Mouse (Mus musculus): ENCODE results near the gene Txk. TPM values are rescaled to one million over a fixed set of nuclear protein-coding genes. Genes with fewer than 3 reads are reported as not detected.

Gene Txk
- total RNA-seq, 2 experiments from 2014 or later = 0.11 TPM; not detected in 1

GRCm38 (mm10) chr5:72755035-72755434 is 2.5 kb upstream of the Txk start:
- intact Hi-C loops (cut with DNase I) = no loop called here
- DNase-seq = no peak

- no peak for DNase-seq
- intact Hi-C loops (cut with DNase I) = no loop called here
Measured at GRCm38 (mm10) chr5:72751056-72751758, 1.4 kb downstream of the Txk start.

- intact Hi-C loops (cut with DNase I) = no loop called here
- no peak for DNase-seq
Measured at GRCm38 (mm10) chr5:72750226-72750625, 2.4 kb downstream of the Txk start.

- intact Hi-C loops (cut with DNase I) = no loop called here
- DNase-seq = no peak
Measured at GRCm38 (mm10) chr5:72748659-72749265, 3.8 kb downstream of the Txk start.

GRCm38 (mm10) chr5:72747384-72747783 is 5.2 kb downstream of the Txk start:
- no peak for DNase-seq
- intact Hi-C loops (cut with DNase I) = no loop called here

GRCm38 (mm10) chr5:72746461-72746860 is 6.1 kb downstream of the Txk start:
- DNase-seq = no peak
- intact Hi-C loops (cut with DNase I) = no loop called here

GRCm38 (mm10) chr5:72743103-72743502 is 9.5 kb downstream of the Txk start:
- intact Hi-C loops (cut with DNase I) = no loop called here
- no peak for DNase-seq

- intact Hi-C loops (cut with DNase I) = no loop called here
- DNase-seq = no peak
Measured at GRCm38 (mm10) chr5:72736868-72737267, 15.7 kb downstream of the Txk start.

GRCm38 (mm10) chr5:72736437-72736836 is 16.1 kb downstream of the Txk start:
- intact Hi-C loops (cut with DNase I) = no loop called here
- DNase-seq = no peak

GRCm38 (mm10) chr5:72735763-72736162 is 16.8 kb downstream of the Txk start:
- intact Hi-C loops (cut with DNase I) = no loop called here
- no peak for DNase-seq

GRCm38 (mm10) chr5:72732885-72733284 is 19.7 kb downstream of the Txk start:
- no peak for DNase-seq
- intact Hi-C loops (cut with DNase I) = no loop called here

- DNase-seq = no peak
- intact Hi-C loops (cut with DNase I) = no loop called here
Measured at GRCm38 (mm10) chr5:72725404-72725803, 27.2 kb downstream of the Txk start.

GRCm38 (mm10) chr5:72723429-72723828 is 29.1 kb downstream of the Txk start:
- DNase-seq = no peak
- intact Hi-C loops (cut with DNase I) = no loop called here

- no peak for DNase-seq
- intact Hi-C loops (cut with DNase I) = no loop called here
Measured at GRCm38 (mm10) chr5:72720587-72720986, 32.0 kb downstream of the Txk start.

- peak; percentile 47 to 69 for DNase-seq
- intact Hi-C loops (cut with DNase I) = loop anchor here (2.0 kb wide), 2 partner anchors 46 to 360 kb away; no protein-coding TSS in a partner anchor
Measured at GRCm38 (mm10) chr5:72710572-72711278, 41.9 kb downstream of the Txk start.

GRCm38 (mm10) chr5:72709976-72710375 is 42.6 kb downstream of the Txk start:
- intact Hi-C loops (cut with DNase I) = loop anchor here (2.0 kb wide), 2 partner anchors 45 to 359 kb away; no protein-coding TSS in a partner anchor
- DNase-seq = no peak

- intact Hi-C loops (cut with DNase I) = no loop called here
- DNase-seq = no peak
Measured at GRCm38 (mm10) chr5:72709451-72709850, 43.1 kb downstream of the Txk start.

- intact Hi-C loops (cut with DNase I) = no loop called here
- DNase-seq = no peak
Measured at GRCm38 (mm10) chr5:72706722-72707121, 45.9 kb downstream of the Txk start.

- no peak for DNase-seq
- intact Hi-C loops (cut with DNase I) = no loop called here
Measured at GRCm38 (mm10) chr5:72706095-72706494, 46.5 kb downstream of the Txk start.

GRCm38 (mm10) chr5:72702202-72702601 is 50.4 kb downstream of the Txk start:
- intact Hi-C loops (cut with DNase I) = no loop called here
- DNase-seq = no peak

- intact Hi-C loops (cut with DNase I) = no loop called here
- no peak for DNase-seq
Measured at GRCm38 (mm10) chr5:72699500-72699818, 53.1 kb downstream of the Txk start.

All from heart, postnatal 36 days (tissue).